Mouse (Mus musculus): ENCODE results near the gene Ankrd34a.

GRCm38 (mm10) chr3:96636448-96636847, 40.0 kb downstream of the Ankrd34a start:
- TF ChIP-seq CTCF (IDR thresholded peaks at IDR 0.05), result no peak
- TF ChIP-seq EP300 (IDR thresholded peaks at IDR 0.05), result no peak
